22 mouse cellular contexts compared by ENCODE assay signal in genomic region chr3:100470902-100471301, GRCm38 (mm10).
"Had no signal": no experiment of that assay in that cellular context is flagged by ENCODE, and none has a peak within 500 bp of the region (broad histone marks: within the 10 kb centered on the region; RNA-seq: fewer than 3 reads in every experiment).

No protein-coding gene starts in this region.

- H3K27ac ChIP-seq: heart, adult 2 months; heart, embryonic 13.5 days; heart, embryonic 15.5 days; hindbrain, embryonic 13.5 days; hindbrain, embryonic 15.5 days; hindbrain, postnatal 0 days; limb, embryonic 13.5 days; limb, embryonic 15.5 days; liver, embryonic 12.5 days; liver, embryonic 14.5 days had no signal

- H3K4me2 ChIP-seq: heart, embryonic 11.5 days; heart, embryonic 13.5 days; heart, embryonic 15.5 days; hindbrain, embryonic 13.5 days; hindbrain, embryonic 15.5 days; limb, embryonic 13.5 days; limb, embryonic 15.5 days; liver, embryonic 12.5 days had no signal

- ATAC-seq: hindbrain, postnatal 0 days; intestine, embryonic 16.5 days; liver, embryonic 12.5 days had no signal

- H3K9me3 ChIP-seq: heart, embryonic 13.5 days; heart, embryonic 15.5 days; hindbrain, embryonic 13.5 days; hindbrain, embryonic 15.5 days; limb, embryonic 13.5 days; limb, embryonic 15.5 days; liver, embryonic 12.5 days had no signal

- H3K27me3 ChIP-seq: heart, embryonic 15.5 days; hindbrain, embryonic 15.5 days; limb, embryonic 13.5 days; limb, embryonic 15.5 days; liver, embryonic 12.5 days had no signal

- H3K9ac ChIP-seq: heart, embryonic 13.5 days; heart, embryonic 15.5 days; hindbrain, embryonic 13.5 days; hindbrain, embryonic 15.5 days; limb, embryonic 13.5 days; limb, embryonic 15.5 days; liver, embryonic 12.5 days; liver, embryonic 14.5 days had no signal

- DNase-seq: gastrocnemius, postnatal 14 days; gastrocnemius, postnatal 36 days; heart, adult 2 months; heart, postnatal 14 days; heart, postnatal 36 days; kidney, adult 18-20 months; kidney, postnatal 14 days; kidney, postnatal 36 days; layer of hippocampus, adult 9-11 months; layer of hippocampus, postnatal 36 days; left cerebral cortex, postnatal 4 days had no signal

- H3K4me1 ChIP-seq: heart, embryonic 13.5 days; heart, embryonic 15.5 days; limb, embryonic 13.5 days; limb, embryonic 15.5 days had no signal

- H3K4me3 ChIP-seq: heart, adult 2 months; heart, embryonic 13.5 days; heart, embryonic 15.5 days; hindbrain, embryonic 13.5 days; hindbrain, embryonic 15.5 days; limb, embryonic 13.5 days; limb, embryonic 15.5 days; liver, embryonic 12.5 days had no signal

- H3K36me3 ChIP-seq: heart, embryonic 15.5 days; hindbrain, embryonic 13.5 days; hindbrain, embryonic 15.5 days; limb, embryonic 15.5 days had no signal
